Mouse (Mus musculus): ENCODE results near the gene Ksr2. TPM values are rescaled to one million over a fixed set of nuclear protein-coding genes. Genes with fewer than 3 reads are reported as not detected.
A peak's percentile ranks its signal among the peaks of the same experiment; 100 is the strongest.

The Ksr2 gene
- polyA plus RNA-seq, 1 experiment from 2014 or later: 1.1 TPM

DNA sequence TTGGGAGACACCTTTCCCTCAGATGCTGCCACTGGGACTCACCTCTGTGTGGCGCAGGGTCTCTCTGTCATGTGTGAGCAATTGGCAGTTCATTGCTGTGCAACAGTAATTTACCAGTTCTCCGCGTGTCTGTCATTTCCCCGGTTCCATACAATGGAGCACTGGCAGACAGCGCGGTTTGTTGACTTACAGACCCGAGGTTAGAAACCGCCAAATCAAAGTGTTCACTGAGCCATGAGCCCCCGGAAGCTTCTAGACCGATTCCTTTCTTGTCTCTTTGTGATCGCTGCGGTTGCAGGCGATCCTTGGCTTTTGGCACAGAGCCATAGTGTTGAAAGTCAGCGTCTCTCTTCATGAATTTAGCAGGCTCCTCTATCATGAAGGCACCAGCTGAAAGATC lies 158.6 kb downstream of the Ksr2 start:
- 68% methylated on average over 14 of the region's 14 CpGs for WGBS
- Histone ChIP-seq H3K4me1 (no peaks in the 10 kb centered on the region), H3K9me3 (replicated peaks) (no peaks in the 10 kb centered on the region), H3K4me2 (replicated peaks) (no peak overlapping the region), H3K27me3 (no peaks in the 10 kb centered on the region), H3K27ac (replicated peaks) (no peak overlapping the region), H3K36me3 (no peaks in the 10 kb centered on the region), H3K9ac (no peak overlapping the region), H3K4me3 (replicated peaks) (no peak overlapping the region)
- ATAC-seq (ENCODE audit: insufficient number of reproducible peaks, low FRiP score, low TSS enrichment, low read depth): no peak

DNA sequence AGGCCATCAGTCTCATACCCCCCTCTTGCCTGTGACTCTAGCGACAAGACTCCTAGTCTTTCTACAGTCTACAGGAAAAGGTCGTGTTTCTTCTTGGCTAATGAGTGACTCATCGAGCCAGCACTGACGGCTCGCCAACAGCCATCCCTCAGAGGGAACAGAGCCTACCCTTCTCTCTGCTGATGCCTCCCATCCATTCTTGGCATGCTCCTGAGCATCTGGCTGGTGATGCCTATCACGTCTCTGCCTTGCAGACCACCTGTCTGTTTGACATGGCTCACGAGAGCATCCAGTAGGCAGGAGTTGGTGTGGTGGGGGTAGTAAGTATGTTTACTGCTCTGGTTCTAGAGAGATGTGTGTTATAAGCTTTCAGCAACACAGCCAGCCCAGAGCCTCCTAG lies 161.1 kb downstream of the Ksr2 start:
- H3K36me3 ChIP-seq: no peaks in the 10 kb centered on the region
- WGBS: 63% methylated on average over 7 of the region's 7 CpGs
- H3K4me2 ChIP-seq (replicated peaks): no peak overlapping the region
- no peaks in the 10 kb centered on the region for H3K27me3 ChIP-seq
- no peaks in the 10 kb centered on the region for H3K4me1 ChIP-seq
- H3K9me3 ChIP-seq (replicated peaks): no peaks in the 10 kb centered on the region
- H3K27ac ChIP-seq (replicated peaks): no peak overlapping the region
- no peak for ATAC-seq (ENCODE audit: insufficient number of reproducible peaks, low FRiP score, low TSS enrichment, low read depth)
- H3K4me3 ChIP-seq (replicated peaks): no peak overlapping the region
- no peak overlapping the region for H3K9ac ChIP-seq

- Histone ChIP-seq H3K27me3 (no peaks in the 10 kb centered on the region), H3K4me2 (replicated peaks) (no peak overlapping the region), H3K4me3 (replicated peaks) (no peak overlapping the region), H3K27ac (replicated peaks) (no peak overlapping the region), H3K4me1 (no peaks in the 10 kb centered on the region), H3K36me3 (no peaks in the 10 kb centered on the region), H3K9ac (no peak overlapping the region), H3K9me3 (replicated peaks) (no peaks in the 10 kb centered on the region)
- 83% methylated on average over 5 of the region's 5 CpGs for WGBS
- ATAC-seq (ENCODE audit: insufficient number of reproducible peaks, low FRiP score, low TSS enrichment, low read depth): no peak
Measured at GRCm38 (mm10) chr5:117577598-117577997, 163.8 kb downstream of the Ksr2 start.

GRCm38 (mm10) chr5:117581711-117582110 lies 167.9 kb downstream of the Ksr2 start:
- no peaks in the 10 kb centered on the region for H3K9me3 ChIP-seq (replicated peaks)
- ATAC-seq (ENCODE audit: insufficient number of reproducible peaks, low FRiP score, low TSS enrichment, low read depth): no peak
- H3K9ac ChIP-seq: no peak overlapping the region
- no peak overlapping the region for H3K4me2 ChIP-seq (replicated peaks)
- H3K4me1 ChIP-seq: no peaks in the 10 kb centered on the region
- H3K4me3 ChIP-seq (replicated peaks): no peak overlapping the region
- H3K36me3 ChIP-seq: no peaks in the 10 kb centered on the region
- 84% methylated on average over 3 of the region's 3 CpGs for WGBS
- H3K27ac ChIP-seq (replicated peaks): no peak overlapping the region
- no peaks in the 10 kb centered on the region for H3K27me3 ChIP-seq

DNA sequence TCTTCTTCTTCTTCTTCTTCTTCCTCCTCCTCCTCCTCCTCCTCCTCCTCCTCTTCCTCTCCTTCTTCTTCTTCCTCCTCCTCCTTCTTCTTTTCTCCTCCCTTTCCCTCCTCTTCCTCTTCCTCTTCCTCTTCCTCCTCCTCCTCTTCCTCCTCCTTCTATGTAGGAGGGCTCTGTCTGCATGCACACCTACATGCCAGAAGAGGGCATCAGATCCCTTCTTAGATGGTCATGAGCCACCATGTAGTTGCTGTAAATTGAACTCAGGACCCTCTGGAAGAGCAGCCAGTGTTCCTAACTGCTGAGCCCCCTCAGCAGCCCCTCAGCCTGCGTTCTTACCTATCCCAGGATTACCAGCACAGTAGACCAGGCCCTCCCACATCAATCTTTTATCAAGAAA lies 170.6 kb downstream of the Ksr2 start:
- H3K4me2 ChIP-seq (replicated peaks): no peak overlapping the region
- no peaks in the 10 kb centered on the region for H3K36me3 ChIP-seq
- whole genome bisulfite sequencing: 46% methylated on average over 1 of the region's 1 CpGs
- H3K4me1 ChIP-seq: no peaks in the 10 kb centered on the region
- ATAC-seq (ENCODE audit: insufficient number of reproducible peaks, low FRiP score, low TSS enrichment, low read depth): no peak
- H3K9me3 ChIP-seq (replicated peaks): no peaks in the 10 kb centered on the region
- no peaks in the 10 kb centered on the region for H3K27me3 ChIP-seq
- H3K9ac ChIP-seq: no peak overlapping the region
- H3K4me3 ChIP-seq (replicated peaks): no peak overlapping the region
- no peak overlapping the region for H3K27ac ChIP-seq (replicated peaks)

DNA sequence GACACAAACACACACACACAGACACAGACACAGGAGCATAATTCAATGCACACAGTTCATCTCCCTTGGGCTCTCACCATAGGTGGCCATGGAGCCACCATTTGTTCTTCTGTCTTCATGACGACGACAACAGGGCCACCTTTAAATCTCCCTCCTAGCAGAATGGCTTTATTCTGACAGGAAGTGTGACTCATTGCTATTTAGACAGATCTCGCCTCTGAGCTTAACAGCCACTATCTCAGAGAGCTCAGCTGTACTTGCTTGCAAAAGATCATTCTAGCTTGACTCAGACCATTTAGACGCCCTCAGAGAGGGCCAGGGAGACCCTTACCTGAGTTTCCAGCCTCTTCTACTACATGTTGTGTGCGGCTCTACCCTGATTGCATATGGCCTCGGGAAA lies 175.5 kb downstream of the Ksr2 start:
- 60% methylated on average over 6 of the region's 6 CpGs for WGBS
- H3K4me2 ChIP-seq (replicated peaks): no peak overlapping the region
- H3K4me3 ChIP-seq (replicated peaks): no peak overlapping the region
- ATAC-seq (ENCODE audit: insufficient number of reproducible peaks, low FRiP score, low TSS enrichment, low read depth): no peak
- H3K9me3 ChIP-seq (replicated peaks): no peaks in the 10 kb centered on the region
- H3K27ac ChIP-seq (replicated peaks): no peak overlapping the region
- H3K4me1 ChIP-seq: no peaks in the 10 kb centered on the region
- no peak overlapping the region for H3K9ac ChIP-seq
- no peaks in the 10 kb centered on the region for H3K27me3 ChIP-seq
- H3K36me3 ChIP-seq: no peaks in the 10 kb centered on the region

- H3K36me3 ChIP-seq: no peaks in the 10 kb centered on the region
- H3K4me2 ChIP-seq (replicated peaks): no peak overlapping the region
- WGBS: 66% methylated on average over 19 of the region's 19 CpGs
- no peaks in the 10 kb centered on the region for H3K27me3 ChIP-seq
- no peaks in the 10 kb centered on the region for H3K4me1 ChIP-seq
- H3K9ac ChIP-seq: no peak overlapping the region
- H3K27ac ChIP-seq (replicated peaks): no peak overlapping the region
- H3K4me3 ChIP-seq (replicated peaks): no peak overlapping the region
- ATAC-seq (ENCODE audit: insufficient number of reproducible peaks, low FRiP score, low TSS enrichment, low read depth): no peak
- H3K9me3 ChIP-seq (replicated peaks): no peaks in the 10 kb centered on the region
Measured at GRCm38 (mm10) chr5:117593273-117593672, 179.5 kb downstream of the Ksr2 start.

DNA sequence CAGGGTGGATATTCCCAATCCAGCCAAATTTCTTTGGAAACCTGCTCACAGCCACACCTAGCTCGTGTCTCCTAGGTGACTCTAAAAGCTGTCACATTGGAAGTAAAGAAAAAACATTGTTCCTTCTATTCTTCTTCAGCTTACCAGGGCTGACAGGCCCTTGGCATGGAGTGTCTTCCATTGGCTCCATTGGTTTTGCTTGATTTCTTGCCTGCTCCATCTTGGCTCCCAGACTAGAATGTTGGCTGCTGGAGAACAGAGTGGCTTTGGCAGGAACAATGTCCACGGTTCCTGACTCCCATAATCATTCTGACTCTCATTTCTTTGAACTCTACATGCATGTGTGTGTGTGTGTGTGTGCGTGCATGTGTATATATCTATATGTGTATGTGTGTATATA lies 183.0 kb downstream of the Ksr2 start:
- H3K27ac ChIP-seq (replicated peaks): no peak overlapping the region
- no peak overlapping the region for H3K4me2 ChIP-seq (replicated peaks)
- 87% methylated on average over 3 of the region's 3 CpGs for WGBS
- H3K9me3 ChIP-seq (replicated peaks): no peaks in the 10 kb centered on the region
- no peak overlapping the region for H3K4me3 ChIP-seq (replicated peaks)
- H3K9ac ChIP-seq: no peak overlapping the region
- no peaks in the 10 kb centered on the region for H3K27me3 ChIP-seq
- no peaks in the 10 kb centered on the region for H3K4me1 ChIP-seq
- no peaks in the 10 kb centered on the region for H3K36me3 ChIP-seq
- no peak for ATAC-seq (ENCODE audit: insufficient number of reproducible peaks, low FRiP score, low TSS enrichment, low read depth)

DNA sequence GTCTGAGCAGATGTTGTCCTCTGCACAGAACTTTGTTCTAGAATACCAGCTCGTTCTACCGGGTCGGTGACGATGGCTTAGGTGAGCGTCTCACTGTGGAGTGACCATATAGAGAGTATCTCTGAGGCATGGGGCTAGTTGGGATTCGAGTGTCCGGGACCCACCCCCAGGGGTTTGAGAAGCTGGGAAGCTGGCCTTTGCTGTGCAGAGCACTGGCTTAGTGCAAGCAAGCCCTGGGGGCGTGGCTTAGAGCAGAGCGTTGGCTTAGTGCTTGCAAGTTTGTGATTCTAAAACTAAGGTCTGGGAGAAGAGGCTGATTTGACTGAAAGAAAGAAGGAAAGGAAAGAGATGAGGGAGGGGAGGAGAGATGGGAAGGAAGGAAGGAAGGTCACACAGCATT lies 188.2 kb downstream of the Ksr2 start:
- no peaks in the 10 kb centered on the region for H3K4me1 ChIP-seq
- 53% methylated on average over 9 of the region's 9 CpGs for WGBS
- no peaks in the 10 kb centered on the region for H3K27me3 ChIP-seq
- H3K36me3 ChIP-seq: no peaks in the 10 kb centered on the region
- H3K4me3 ChIP-seq (replicated peaks): no peak overlapping the region
- no peak overlapping the region for H3K27ac ChIP-seq (replicated peaks)
- H3K9ac ChIP-seq: no peak overlapping the region
- H3K4me2 ChIP-seq (replicated peaks): no peak overlapping the region
- ATAC-seq (ENCODE audit: insufficient number of reproducible peaks, low FRiP score, low TSS enrichment, low read depth): no peak
- no peaks in the 10 kb centered on the region for H3K9me3 ChIP-seq (replicated peaks)

DNA sequence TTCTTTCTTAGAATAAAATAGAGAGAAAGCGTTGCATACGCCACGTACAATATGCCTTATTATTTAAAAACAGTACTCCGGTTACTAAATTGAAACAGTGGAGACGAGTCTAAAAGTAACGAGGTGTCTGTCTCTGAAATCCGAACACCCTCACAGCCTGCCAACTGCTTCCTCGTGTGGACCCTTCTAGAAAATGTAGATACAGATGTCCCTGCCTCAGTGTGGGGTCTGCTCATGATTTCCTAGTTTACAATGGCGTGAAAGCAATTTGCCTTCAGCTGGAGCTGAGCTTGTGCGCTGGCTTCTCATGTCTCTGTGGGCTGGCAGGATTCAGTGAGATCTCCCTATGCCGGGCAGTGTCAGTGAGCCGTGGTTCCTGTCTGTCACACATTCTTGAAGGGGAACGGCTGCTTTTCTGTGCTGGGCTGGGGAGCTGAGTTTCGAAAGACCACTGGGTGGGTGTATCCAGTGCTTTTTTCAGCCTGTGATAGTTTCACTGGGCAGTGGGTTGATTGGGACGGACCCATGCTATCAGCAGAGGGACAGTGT lies 194.0 kb downstream of the Ksr2 start:
- no peak overlapping the region for H3K4me2 ChIP-seq (replicated peaks)
- H3K4me3 ChIP-seq (replicated peaks): no peak overlapping the region
- 0 out of 2 replicates have a peak overlapping the region, but pooled peaks have one; percentile 25 for H3K27ac ChIP-seq (replicated peaks)

GRCm38 (mm10) chr5:117614331-117615024 lies 200.7 kb downstream of the Ksr2 start:
- Histone ChIP-seq H3K4me2 (replicated peaks) (no peak overlapping the region), H3K36me3 (no peaks in the 10 kb centered on the region), H3K27ac (replicated peaks) (no peak overlapping the region), H3K9me3 (replicated peaks) (no peaks in the 10 kb centered on the region), H3K27me3 (no peaks in the 10 kb centered on the region), H3K4me1 (no peaks in the 10 kb centered on the region), H3K9ac (no peak overlapping the region), H3K4me3 (replicated peaks) (no peak overlapping the region)
- peak; percentile 40; the same call in 1 of the 2 replicates for ATAC-seq (ENCODE audit: insufficient number of reproducible peaks, low FRiP score, low TSS enrichment, low read depth)
- 32% methylated on average over 5 of the region's 5 CpGs for WGBS

More for the DNA sequence above, 194.0 kb downstream of the Ksr2 start:
- peaks cover 5% of the 10 kb centered on the region for H3K4me1 ChIP-seq
- 38% methylated on average over 15 of the region's 15 CpGs for WGBS
- no peak overlapping the region for H3K9ac ChIP-seq
- no peak for ATAC-seq (ENCODE audit: insufficient number of reproducible peaks, low FRiP score, low TSS enrichment, low read depth)
- H3K27me3 ChIP-seq: no peaks in the 10 kb centered on the region
- no peaks in the 10 kb centered on the region for H3K36me3 ChIP-seq
- no peaks in the 10 kb centered on the region for H3K9me3 ChIP-seq (replicated peaks)

DNA sequence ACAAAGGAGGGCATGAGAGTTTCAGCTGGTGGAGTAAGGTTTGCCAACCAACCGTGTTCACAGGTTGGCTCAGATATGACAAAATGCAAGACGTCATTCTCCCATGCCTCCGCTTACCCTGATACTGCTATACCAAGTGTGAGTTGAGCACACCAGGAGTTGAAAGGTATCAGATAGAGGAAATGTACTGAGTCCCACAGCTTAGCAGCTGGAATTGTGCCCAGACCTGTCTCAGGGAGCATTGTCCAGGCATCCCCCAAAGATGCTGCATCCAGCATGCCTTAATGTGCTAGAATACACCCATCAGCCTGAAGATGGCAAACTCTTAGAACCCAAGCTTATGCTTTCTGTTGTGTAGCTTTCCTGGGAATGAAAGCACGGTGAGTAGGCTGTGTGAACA lies 206.5 kb downstream of the Ksr2 start:
- ATAC-seq (ENCODE audit: insufficient number of reproducible peaks, low FRiP score, low TSS enrichment, low read depth): no peak
- 70% methylated on average over 4 of the region's 4 CpGs for WGBS
- Histone ChIP-seq H3K27ac (replicated peaks) (no peak overlapping the region), H3K4me2 (replicated peaks) (no peak overlapping the region), H3K4me3 (replicated peaks) (no peak overlapping the region), H3K9me3 (replicated peaks) (no peaks in the 10 kb centered on the region), H3K9ac (no peak overlapping the region), H3K27me3 (no peaks in the 10 kb centered on the region), H3K4me1 (no peaks in the 10 kb centered on the region), H3K36me3 (no peaks in the 10 kb centered on the region)

Measured in embryonic facial prominence, embryonic 15.5 days (tissue).